Mouse (Mus musculus): Measurements from ENCODE around the gene Pcdh17.

Gene Pcdh17

DNA sequence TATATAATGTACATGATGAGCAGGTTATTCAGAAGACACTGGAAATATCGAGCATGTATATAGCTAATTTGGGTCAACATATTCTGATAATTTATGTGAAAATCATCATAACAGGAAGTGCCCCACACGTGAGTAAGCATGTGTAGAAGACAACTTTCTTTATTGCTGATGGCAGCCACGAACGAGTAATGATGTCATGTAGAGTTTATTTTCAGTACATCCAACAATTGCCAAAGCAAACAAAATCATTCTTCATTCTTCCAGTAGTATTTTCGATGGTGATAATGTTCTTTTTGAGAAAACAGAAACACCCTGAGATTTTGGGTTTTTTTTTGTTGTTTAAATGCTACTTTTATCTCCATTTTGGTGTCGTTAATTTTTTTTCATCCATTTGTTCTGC is 37.2 kb downstream of the Pcdh17 start:
- DNase-seq, result no peak

DNA sequence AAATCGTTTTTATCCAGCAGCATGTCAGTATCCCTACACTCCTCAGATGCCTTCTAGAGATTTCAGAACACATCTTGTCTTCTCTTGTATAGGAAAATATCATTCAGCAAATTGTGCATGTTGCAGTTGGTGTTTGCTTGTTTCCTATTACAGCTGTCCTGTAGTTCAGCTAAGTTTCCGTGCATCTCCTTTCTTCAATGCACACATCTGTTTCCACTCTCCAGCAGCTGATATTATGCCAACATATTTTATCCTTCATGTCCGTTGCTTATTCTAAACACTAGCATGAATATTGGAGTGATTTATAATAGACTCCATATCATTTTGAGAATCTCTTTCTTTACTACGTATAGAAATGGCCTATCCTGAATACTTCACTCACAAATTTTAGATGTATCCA is 41.0 kb downstream of the Pcdh17 start:
- no peak for DNase-seq

DNA sequence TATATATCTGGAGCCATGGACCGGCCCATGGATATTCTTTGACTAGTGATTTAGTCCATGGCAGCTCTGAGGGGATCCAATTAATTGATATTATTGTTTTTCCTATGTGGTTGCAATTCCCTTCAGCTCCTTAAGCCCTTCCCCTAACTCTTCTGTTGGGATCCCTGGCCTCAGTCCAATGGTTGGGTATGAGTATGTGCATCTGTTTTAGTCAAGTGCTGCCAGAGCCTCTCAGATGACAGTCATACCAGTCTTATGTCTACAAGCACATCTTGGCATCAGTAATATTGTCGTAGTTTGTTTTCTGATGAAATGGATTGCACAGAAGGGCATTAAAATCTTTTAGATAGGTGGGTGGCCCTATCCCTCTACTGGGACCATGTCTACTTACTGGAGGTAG is 67.6 kb downstream of the Pcdh17 start:
- DNase-seq, result no peak

DNA sequence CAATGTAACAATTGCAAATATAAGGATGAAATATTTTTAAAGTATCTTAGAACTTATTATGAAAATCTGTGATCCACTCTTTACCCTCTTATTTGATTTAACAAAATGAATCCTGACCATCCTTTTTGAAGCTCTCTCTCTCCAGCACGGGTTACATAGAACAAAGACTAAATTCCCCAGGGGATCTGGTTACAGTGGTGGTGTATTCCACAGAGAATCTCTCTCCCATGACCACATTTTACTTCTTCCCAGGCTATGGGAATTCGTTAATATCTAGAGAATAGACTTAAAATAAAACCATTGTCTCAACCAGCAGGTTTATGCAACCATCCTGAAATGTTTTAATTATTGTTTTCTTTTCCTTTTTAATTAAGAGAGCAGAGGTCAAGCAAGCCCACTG is 89.0 kb downstream of the Pcdh17 start:
- no peak for DNase-seq

DNA sequence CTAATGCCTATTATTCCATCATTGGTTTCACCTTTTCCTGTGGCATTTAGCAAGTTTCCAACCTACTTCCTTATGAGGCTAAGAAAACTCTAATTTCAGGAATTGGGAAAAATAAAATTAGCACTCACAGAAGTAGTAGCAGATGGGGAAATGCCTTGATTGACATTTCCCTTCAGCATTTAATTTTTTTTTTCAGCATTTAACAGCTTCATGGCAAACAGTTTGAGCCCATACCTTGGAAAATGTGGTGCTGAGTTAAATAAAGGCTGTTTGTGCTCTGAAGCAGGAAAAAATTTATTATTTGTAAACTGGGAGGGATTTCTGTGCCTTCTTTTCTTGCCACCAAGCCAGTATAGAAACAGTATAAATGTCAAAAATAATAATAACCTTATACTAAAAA is 91.9 kb downstream of the Pcdh17 start:
- no peak for DNase-seq

DNA sequence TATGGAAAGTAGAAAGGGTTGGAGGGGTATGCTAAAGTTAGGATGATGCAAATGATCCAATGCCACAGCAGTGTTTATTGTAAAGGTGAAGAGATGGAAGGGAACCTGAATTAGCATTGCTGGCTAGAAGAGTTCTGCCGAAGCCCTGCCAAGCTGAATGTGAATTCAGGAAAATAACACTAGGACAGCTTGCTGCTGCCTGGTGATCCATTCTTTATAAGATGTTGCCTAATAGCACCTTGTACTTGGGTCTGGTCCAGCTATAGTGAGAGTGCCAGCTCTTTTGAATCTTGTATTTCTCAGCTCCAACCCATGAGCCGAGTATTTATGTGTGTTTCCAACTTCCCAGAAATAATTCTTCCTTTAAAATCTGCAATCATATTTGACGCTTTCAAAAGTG is 98.5 kb downstream of the Pcdh17 start:
- DNase-seq, result no peak

DNA sequence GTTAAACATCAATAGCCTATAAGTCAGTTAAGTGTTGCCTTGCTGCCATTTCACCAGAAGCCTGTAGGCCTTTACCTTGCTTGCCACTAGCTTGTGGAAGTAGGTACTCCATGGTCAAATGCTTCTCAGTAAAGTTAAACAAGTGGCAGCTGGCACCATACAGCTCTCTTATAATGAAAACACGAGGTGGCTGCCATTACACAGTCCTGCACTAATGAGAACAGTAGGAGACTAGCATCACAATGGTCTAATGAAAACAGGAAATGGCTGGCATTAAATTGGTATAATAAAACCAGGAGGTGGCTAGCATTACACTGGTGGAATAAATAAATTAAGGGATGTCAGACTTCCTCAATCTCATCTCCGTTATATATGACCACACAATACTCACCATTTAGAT is 102.6 kb downstream of the Pcdh17 start:
- no peak for DNase-seq

DNA sequence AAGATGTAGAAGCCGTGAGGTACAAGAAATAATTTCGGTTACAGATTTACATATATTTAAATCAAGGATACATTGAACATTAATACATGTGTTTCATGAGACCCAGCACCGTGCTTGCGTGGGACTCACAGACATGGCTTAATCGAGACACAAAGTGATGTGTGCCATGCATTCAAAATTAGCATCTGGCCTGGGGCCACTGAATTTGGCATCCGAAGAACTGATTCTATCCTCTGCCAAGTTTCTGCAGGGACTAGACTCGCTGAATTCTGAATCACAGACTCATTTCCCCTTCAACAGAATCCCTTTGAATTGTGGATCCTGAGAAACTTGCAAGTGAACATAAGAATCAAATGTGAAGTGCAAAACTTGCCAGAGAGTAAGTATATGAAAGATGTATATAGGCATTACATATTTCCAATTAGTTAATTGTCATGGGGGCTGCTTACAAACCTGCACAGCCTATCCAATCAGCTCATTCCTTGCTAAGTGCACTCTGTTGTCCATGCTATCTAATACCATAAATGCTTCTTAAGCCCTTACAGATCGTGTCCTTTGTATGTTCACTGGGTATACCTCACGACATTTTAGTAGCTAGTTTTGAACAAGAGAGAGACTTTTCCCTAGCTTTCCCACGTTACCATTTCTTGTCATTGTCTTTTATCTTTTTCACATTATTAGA is 104.3 kb downstream of the Pcdh17 start:
- no peak for DNase-seq

DNA sequence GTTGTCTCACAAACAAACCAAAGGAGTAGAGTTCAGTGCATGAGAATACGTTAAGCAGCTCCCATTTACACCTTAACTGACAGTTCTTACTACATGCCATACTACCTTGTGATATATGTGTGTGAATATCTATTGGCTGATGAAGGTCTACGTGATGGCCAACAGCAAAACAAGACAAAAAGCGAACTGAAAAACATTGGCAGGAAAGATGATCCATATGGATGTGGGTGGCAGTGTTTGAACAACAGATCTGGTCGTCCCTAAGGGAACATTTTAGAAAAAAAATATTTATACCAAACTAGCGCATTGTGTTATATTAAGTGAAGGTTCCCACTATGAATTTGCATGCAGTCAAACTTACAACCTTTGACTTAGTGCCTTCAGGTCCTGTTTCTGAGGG is 108.2 kb downstream of the Pcdh17 start:
- DNase-seq, result no peak

DNA sequence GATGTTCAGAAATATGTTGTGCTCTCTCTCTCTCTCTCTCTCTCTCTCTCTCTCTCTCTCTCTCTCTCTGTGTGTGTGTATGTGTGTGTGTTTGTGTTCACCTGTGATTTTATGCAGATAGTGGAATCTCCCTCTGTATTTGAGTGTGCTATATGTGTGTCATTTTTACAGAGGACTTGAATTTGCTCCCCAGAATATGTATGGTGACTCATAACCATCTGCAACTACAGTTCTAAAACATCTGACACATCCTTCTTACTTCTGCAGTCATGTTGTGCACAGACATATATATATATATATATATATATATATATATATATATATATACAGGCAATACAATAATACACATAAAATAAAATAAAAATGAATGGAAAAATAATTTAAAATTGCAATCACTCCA is 127.7 kb downstream of the Pcdh17 start:
- DNase-seq, result no peak

Measured in kidney, postnatal 25 days (tissue).